Mouse (Mus musculus) bone marrow, adult 2 months (tissue): Measurements from ENCODE around the gene Art5.

Experiments
- CTCF ChIP-seq: fragments of 200-500 bp; IDR thresholded peaks from 2 replicates; pipeline ENCODE4 v1.5.1; 2011; ENCODE audit warnings: low read length, control low read depth; ENCODE audit not compliant: control insufficient read depth, insufficient read depth
- POLR2A ChIP-seq: fragments of 200-500 bp; IDR thresholded peaks from 2 replicates; pipeline ENCODE4 v1.6.1; 2011; ENCODE audit warnings: low read depth, mild to moderate bottlenecking, control low read depth, low read length, borderline replicate concordance; ENCODE audit not compliant: control insufficient read depth

DNA sequence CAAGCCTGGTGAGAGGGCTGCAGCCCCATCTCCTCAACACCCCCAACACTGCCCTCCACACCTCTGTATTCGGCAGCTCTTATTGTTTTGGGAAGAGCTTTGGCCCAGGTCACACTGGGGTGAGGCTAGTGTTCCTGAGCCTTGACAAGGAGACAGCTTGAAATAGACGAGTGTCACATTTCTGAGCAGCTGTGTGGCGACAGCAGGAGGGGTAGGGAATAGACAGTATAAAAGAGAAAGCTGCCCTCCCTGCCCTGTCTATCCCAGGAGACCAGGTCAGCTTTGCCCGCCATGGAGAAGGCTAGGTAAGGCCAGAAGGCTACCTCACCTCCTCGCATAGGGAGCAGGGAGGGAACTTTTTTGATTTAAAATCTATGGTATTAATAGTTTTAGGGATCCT is 7.8 kb downstream of the Art5 start, which contains the start of gene Art1:
- TF ChIP-seq CTCF (no peak), POLR2A (no peak)
